Mouse (Mus musculus): ENCODE data around the gene Hoga1. TPM values are rescaled to one million over a fixed set of nuclear protein-coding genes. Genes with fewer than 3 reads are reported as not detected.

Gene Hoga1
- total RNA-seq, 2 experiments from 2014 or later = 4.1 to 4.2 TPM

GRCm38 (mm10) chr19:42033611-42034010, 11.8 kb upstream of the Hoga1 start:
- no peak for TF ChIP-seq CTCF (IDR thresholded peaks at IDR 0.05)
- Histone ChIP-seq H3K4me3 (no peak overlapping the region), H3K27ac (no peak overlapping the region)
- DNase-seq (ENCODE audit: extremely low spot score in 1 of 2, low spot score in 2 of 2) = no peak
- intact Hi-C loops (cut with DNase I) = no loop called here

- Histone ChIP-seq H3K27ac (no peak overlapping the region), H3K4me3 (no peak overlapping the region)
- intact Hi-C loops (cut with DNase I) = no loop called here
- no peak for TF ChIP-seq CTCF (IDR thresholded peaks at IDR 0.05)
- DNase-seq (ENCODE audit: extremely low spot score in 1 of 2, low spot score in 2 of 2) = no peak
Observed at GRCm38 (mm10) chr19:42034146-42034775, 11.1 kb upstream of the Hoga1 start.

- no peak for TF ChIP-seq CTCF (IDR thresholded peaks at IDR 0.05)
- intact Hi-C loops (cut with DNase I) = loop anchor here (1.0 to 5.0 kb wide), 3 partner anchors 34 to 131 kb away; no protein-coding TSS in a partner anchor
- Histone ChIP-seq H3K27ac (peak overlapping the region; percentile 13; the same call in 1 of the 2 replicates), H3K4me3 (no peak overlapping the region)
- DNase-seq (ENCODE audit: extremely low spot score in 1 of 2, low spot score in 2 of 2) = no peak
Observed at GRCm38 (mm10) chr19:42034881-42035455, 10.4 kb upstream of the Hoga1 start.

- intact Hi-C loops (cut with DNase I) = loop anchor here (1.0 to 5.0 kb wide), 3 partner anchors 34 to 131 kb away; no protein-coding TSS in a partner anchor
- TF ChIP-seq CTCF (IDR thresholded peaks at IDR 0.05) = peak; percentile 91
- H3K4me3 ChIP-seq = no peak within 1 kb of the TSS
- H3K27ac ChIP-seq = peak within 1 kb of the TSS; percentile 13; the same call in 1 of the 2 replicates
- peak; percentile 77 to 78 for DNase-seq (ENCODE audit: extremely low spot score in 1 of 2, low spot score in 2 of 2)
Observed at GRCm38 (mm10) chr19:42035456-42036248, 9.8 kb upstream of the Hoga1 start, which contains the start of gene Ankrd2. TSS of gene Ankrd2 (plus strand) at chr19:42036000.

GRCm38 (mm10) chr19:42036357-42036756, 9.1 kb upstream of the Hoga1 start:
- Histone ChIP-seq H3K27ac (no peak overlapping the region), H3K4me3 (no peak overlapping the region)
- intact Hi-C loops (cut with DNase I) = loop anchor here (5.0 kb wide), 1 partner anchor 116 kb away; no protein-coding TSS in a partner anchor
- DNase-seq (ENCODE audit: extremely low spot score in 1 of 2, low spot score in 2 of 2) = no peak
- no peak for TF ChIP-seq CTCF (IDR thresholded peaks at IDR 0.05)

- TF ChIP-seq CTCF (IDR thresholded peaks at IDR 0.05) = no peak
- Histone ChIP-seq H3K27ac (no peak overlapping the region), H3K4me3 (no peak overlapping the region)
- DNase-seq (ENCODE audit: extremely low spot score in 1 of 2, low spot score in 2 of 2) = no peak
- intact Hi-C loops (cut with DNase I) = loop anchor here (5.0 kb wide), 1 partner anchor 115 kb away; no protein-coding TSS in a partner anchor
Observed at GRCm38 (mm10) chr19:42037167-42037702, 8.2 kb upstream of the Hoga1 start.

- DNase-seq (ENCODE audit: extremely low spot score in 1 of 2, low spot score in 2 of 2) = no peak
- no peak overlapping the region for H3K27ac ChIP-seq
- intact Hi-C loops (cut with DNase I) = loop anchor here (5.0 kb wide), 1 partner anchor 114 kb away; no protein-coding TSS in a partner anchor
- TF ChIP-seq CTCF (IDR thresholded peaks at IDR 0.05) = no peak
- no peak overlapping the region for H3K4me3 ChIP-seq
Observed at GRCm38 (mm10) chr19:42038310-42038709, 7.1 kb upstream of the Hoga1 start.

GRCm38 (mm10) chr19:42043988-42044387, 1.4 kb upstream of the Hoga1 start:
- no peak for TF ChIP-seq CTCF (IDR thresholded peaks at IDR 0.05)
- intact Hi-C loops (cut with DNase I) = no loop called here
- no peak overlapping the region for H3K4me3 ChIP-seq
- H3K27ac ChIP-seq = no peak overlapping the region
- DNase-seq (ENCODE audit: extremely low spot score in 1 of 2, low spot score in 2 of 2) = no peak

- H3K4me3 ChIP-seq = no peak overlapping the region
- DNase-seq (ENCODE audit: extremely low spot score in 1 of 2, low spot score in 2 of 2) = no peak
- H3K27ac ChIP-seq = no peak overlapping the region
- TF ChIP-seq CTCF (IDR thresholded peaks at IDR 0.05) = no peak
- intact Hi-C loops (cut with DNase I) = no loop called here
Observed at GRCm38 (mm10) chr19:42050251-42050650, 4.8 kb downstream of the Hoga1 start.

- intact Hi-C loops (cut with DNase I) = no loop called here
- no peak for TF ChIP-seq CTCF (IDR thresholded peaks at IDR 0.05)
- DNase-seq (ENCODE audit: extremely low spot score in 1 of 2, low spot score in 2 of 2) = no peak
- Histone ChIP-seq H3K4me3 (no peak overlapping the region), H3K27ac (no peak overlapping the region)
Observed at GRCm38 (mm10) chr19:42051351-42051750, 5.9 kb downstream of the Hoga1 start.

GRCm38 (mm10) chr19:42051948-42052347, 6.5 kb downstream of the Hoga1 start, which contains the start of gene 4933411K16Rik:
TSS of gene 4933411K16Rik (plus strand) at chr19:42052248.
- intact Hi-C loops (cut with DNase I) = no loop called here
- no peak for DNase-seq (ENCODE audit: extremely low spot score in 1 of 2, low spot score in 2 of 2)
- H3K4me3 ChIP-seq = no peak within 1 kb of the TSS
- H3K27ac ChIP-seq = no peak within 1 kb of the TSS
- TF ChIP-seq CTCF (IDR thresholded peaks at IDR 0.05) = no peak

All from left cerebral cortex, adult 2 months (tissue).